23 mouse cellular contexts compared by ENCODE assay signal in genomic region chr14:32533656-32534055, GRCm38 (mm10).
"Had no signal": no experiment of that assay in that cellular context is flagged by ENCODE, and none has a peak within 500 bp of the region (broad histone marks: within the 10 kb centered on the region; RNA-seq: fewer than 3 reads in every experiment).

No protein-coding gene starts in this region.

- H3K4me3 ChIP-seq: heart, adult 2 months; heart, embryonic 13.5 days; heart, embryonic 15.5 days; hindbrain, embryonic 10.5 days; hindbrain, embryonic 12.5 days; intestine, embryonic 15.5 days; layer of hippocampus, adult 2 months; left cerebral cortex, adult 2 months; limb, embryonic 10.5 days; limb, embryonic 12.5 days; liver, embryonic 13.5 days; liver, embryonic 15.5 days had no signal

- H3K27me3 ChIP-seq: heart, embryonic 13.5 days; heart, embryonic 15.5 days; hindbrain, embryonic 12.5 days; intestine, embryonic 15.5 days; limb, embryonic 12.5 days; liver, embryonic 13.5 days; liver, embryonic 15.5 days had no signal

- H3K4me2 ChIP-seq: heart, embryonic 11.5 days; heart, embryonic 13.5 days; heart, embryonic 15.5 days; hindbrain, embryonic 12.5 days; hindbrain, embryonic 14.5 days; intestine, embryonic 15.5 days; limb, embryonic 12.5 days; liver, embryonic 11.5 days; liver, embryonic 13.5 days; liver, embryonic 15.5 days had no signal

- H3K27ac ChIP-seq: heart, adult 2 months; heart, embryonic 13.5 days; heart, embryonic 15.5 days; hindbrain, embryonic 10.5 days; hindbrain, embryonic 12.5 days; hindbrain, embryonic 14.5 days; intestine, embryonic 15.5 days; layer of hippocampus, adult 2 months; left cerebral cortex, adult 2 months; limb, embryonic 10.5 days; limb, embryonic 12.5 days; liver, embryonic 13.5 days; liver, embryonic 15.5 days had no signal

- DNase-seq: forebrain, postnatal 0 days; heart, adult 2 months; heart, postnatal 14 days; heart, postnatal 4 days; kidney, adult 18-20 months; kidney, adult 8-10 months; kidney, postnatal 10 days; kidney, postnatal 25 days; liver; liver, embryonic 13.5 days had no signal
